7 mouse cellular contexts compared by ENCODE assay signal in the genomic region with DNA sequence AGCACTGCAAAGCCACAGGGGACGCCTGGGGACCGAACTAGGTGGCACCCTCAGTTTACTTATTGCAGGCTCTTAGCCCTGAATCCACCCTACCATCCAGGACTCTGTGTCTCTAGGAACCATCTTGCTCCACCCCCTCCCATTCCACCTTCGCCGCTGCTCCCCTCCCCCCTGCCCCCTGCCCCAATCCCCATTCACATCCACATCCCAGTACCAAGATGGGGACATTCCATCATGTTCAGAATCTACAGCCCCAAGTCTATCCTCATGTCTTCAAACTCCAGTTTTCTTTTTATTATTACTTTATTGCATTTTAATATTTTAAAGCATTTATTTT. TPM values are rescaled to one million over a fixed set of nuclear protein-coding genes. Genes with fewer than 3 reads are reported as not detected.
DNase-seq lines count a peak whose midpoint lies in the region; ATAC-seq and TF ChIP-seq lines count a peak whose summit lies in the region.

No protein-coding gene starts in this region.

- peak overlapping the region; percentile 71 for H3K4me2 ChIP-seq in lung, embryonic 14.5 days
- H3K4me2 ChIP-seq in forebrain, embryonic 15.5 days (replicated peaks) = peak overlapping the region; percentile 71
- peak overlapping the region; percentile 78 for H3K4me2 ChIP-seq in limb, embryonic 15.5 days
- peak overlapping the region; percentile 75 for H3K4me2 ChIP-seq in stomach, embryonic 15.5 days

- H3K4me3 ChIP-seq in lung, embryonic 14.5 days (ENCODE audit: low read depth, low read length) = peak overlapping the region; percentile 35
- H3K4me3 ChIP-seq in forebrain, embryonic 15.5 days = peak overlapping the region; percentile 70
- H3K4me3 ChIP-seq in limb, embryonic 15.5 days = peak overlapping the region; percentile 44
- peak overlapping the region; percentile 39 for H3K4me3 ChIP-seq in stomach, embryonic 15.5 days (replicated peaks)

- no peaks in the 10 kb centered on the region for H3K4me1 ChIP-seq in lung, embryonic 14.5 days (ENCODE audit: insufficient read depth)
- peaks cover 32% of the 10 kb centered on the region for H3K4me1 ChIP-seq in forebrain, embryonic 15.5 days
- H3K4me1 ChIP-seq in limb, embryonic 15.5 days = peaks cover 9% of the 10 kb centered on the region
- H3K4me1 ChIP-seq in stomach, embryonic 15.5 days = 0 out of 2 replicates have a peak, but pooled peaks cover 3% of the 10 kb centered on the region

- H3K27ac ChIP-seq in lung, embryonic 14.5 days (ENCODE audit: low read depth) = no peak overlapping the region
- peak overlapping the region; percentile 83 for H3K27ac ChIP-seq in forebrain, embryonic 15.5 days (replicated peaks)
- H3K27ac ChIP-seq in limb, embryonic 15.5 days = no peak overlapping the region
- H3K27ac ChIP-seq in stomach, embryonic 15.5 days = no peak overlapping the region

- no peak for DNase-seq in lung, embryonic 14.5 days
- DNase-seq in lung, postnatal 10 days = no peak
- DNase-seq in MN1 (ENCODE audit: low spot score) = no peak
- no peak for DNase-seq in embryo, embryonic 10 days (ENCODE audit: low spot score)

- WGBS in lung, embryonic 14.5 days = 4% methylated on average over 4 of the region's 4 CpGs
- WGBS in forebrain, embryonic 15.5 days = 4% methylated on average over 4 of the region's 4 CpGs
- WGBS in limb, embryonic 15.5 days = 5% methylated on average over 4 of the region's 4 CpGs
- WGBS in stomach, embryonic 15.5 days = 13% methylated on average over 4 of the region's 4 CpGs

- H3K27me3 ChIP-seq in lung, embryonic 14.5 days (ENCODE audit: insufficient read depth, low read length) = peaks cover 19% of the 10 kb centered on the region
- H3K27me3 ChIP-seq in forebrain, embryonic 15.5 days = no peaks in the 10 kb centered on the region
- peaks cover 22% of the 10 kb centered on the region; the same call in 1 of the 2 replicates for H3K27me3 ChIP-seq in limb, embryonic 15.5 days
- H3K27me3 ChIP-seq in stomach, embryonic 15.5 days (replicated peaks) = 0 out of 2 replicates have a peak, but pooled peaks cover 7% of the 10 kb centered on the region

- H3K36me3 ChIP-seq in lung, embryonic 14.5 days (ENCODE audit: insufficient read depth) = no peaks in the 10 kb centered on the region
- no peaks in the 10 kb centered on the region for H3K36me3 ChIP-seq in forebrain, embryonic 15.5 days
- no peaks in the 10 kb centered on the region for H3K36me3 ChIP-seq in limb, embryonic 15.5 days
- no peaks in the 10 kb centered on the region for H3K36me3 ChIP-seq in stomach, embryonic 15.5 days

- no peak for TF ChIP-seq CTCF in lung, embryonic 14.5 days (IDR thresholded peaks at IDR 0.05; ENCODE audit: low read depth)

- H3K9ac ChIP-seq in lung, embryonic 14.5 days = peak overlapping the region; percentile 42; the same call in 1 of the 2 replicates
- H3K9ac ChIP-seq in forebrain, embryonic 15.5 days (replicated peaks) = peak overlapping the region; percentile 86
- no peak overlapping the region for H3K9ac ChIP-seq in limb, embryonic 15.5 days
- no peak overlapping the region for H3K9ac ChIP-seq in stomach, embryonic 15.5 days

- ATAC-seq in lung, embryonic 14.5 days (ENCODE audit: insufficient read depth) = no peak
- ATAC-seq in forebrain, embryonic 15.5 days (replicated peaks) = no peak
- ATAC-seq in limb, embryonic 15.5 days (ENCODE audit: insufficient number of reproducible peaks, low FRiP score, low TSS enrichment, low read depth) = no peak
- no peak for ATAC-seq in stomach, embryonic 15.5 days (ENCODE audit: insufficient read depth, low FRiP score, low read depth)

- H3K9me3 ChIP-seq in lung, embryonic 14.5 days (ENCODE audit: low read depth, low read length) = no peaks in the 10 kb centered on the region
- H3K9me3 ChIP-seq in forebrain, embryonic 15.5 days = no peaks in the 10 kb centered on the region
- H3K9me3 ChIP-seq in limb, embryonic 15.5 days = no peaks in the 10 kb centered on the region
- no peaks in the 10 kb centered on the region for H3K9me3 ChIP-seq in stomach, embryonic 15.5 days

RNA-seq across cellular contexts. Expression of a gene that starts 0.4 kb away (rescaled TPM):
- 0.11 TPM in 1 of 2 replicates, not detected in the other for polyA plus RNA-seq in lung, embryonic 14.5 days (2014; fragmentation: Nextera tagmentation; extraction: Ambion mirVana)
- polyA plus RNA-seq in forebrain, embryonic 15.5 days (2015; fragmentation: Nextera tagmentation; extraction: Ambion mirVana) = 76.8 and 79.9 TPM in 2 replicates
- 1.4 and 1.5 TPM in 2 replicates for polyA plus RNA-seq in limb, embryonic 15.5 days (2015; fragmentation: Nextera tagmentation; extraction: Ambion mirVana)
- 3.6 and 4.2 TPM in 2 replicates for polyA plus RNA-seq in stomach, embryonic 15.5 days (2015; fragmentation: Nextera tagmentation; extraction: Ambion mirVana)

RNA-seq across cellular contexts. Expression of a gene that starts 18.5 kb away (rescaled TPM):
- polyA plus RNA-seq in lung, embryonic 14.5 days (2014; fragmentation: Nextera tagmentation; extraction: Ambion mirVana) = 47.7 and 53.0 TPM in 2 replicates
- 48.8 and 51.0 TPM in 2 replicates for polyA plus RNA-seq in forebrain, embryonic 15.5 days (2015; fragmentation: Nextera tagmentation; extraction: Ambion mirVana)
- polyA plus RNA-seq in limb, embryonic 15.5 days (2015; fragmentation: Nextera tagmentation; extraction: Ambion mirVana) = 40.7 and 44.1 TPM in 2 replicates
- 38.8 and 38.9 TPM in 2 replicates for polyA plus RNA-seq in stomach, embryonic 15.5 days (2015; fragmentation: Nextera tagmentation; extraction: Ambion mirVana)

RNA-seq across cellular contexts. Expression of a gene that starts 58.1 kb away (rescaled TPM):
- 1.5 and 2.6 TPM in 2 replicates for polyA plus RNA-seq in lung, embryonic 14.5 days (2014; fragmentation: Nextera tagmentation; extraction: Ambion mirVana)
- 11.0 and 14.4 TPM in 2 replicates for polyA plus RNA-seq in forebrain, embryonic 15.5 days (2015; fragmentation: Nextera tagmentation; extraction: Ambion mirVana)
- 7.6 and 8.3 TPM in 2 replicates for polyA plus RNA-seq in limb, embryonic 15.5 days (2015; fragmentation: Nextera tagmentation; extraction: Ambion mirVana)
- 2.0 and 2.3 TPM in 2 replicates for polyA plus RNA-seq in stomach, embryonic 15.5 days (2015; fragmentation: Nextera tagmentation; extraction: Ambion mirVana)

Comparison
In these comparisons a context has a peak if more than half of its experiments do, and no peak if none do; other contexts are left out.
1. H3K9ac ChIP-seq: peak in lung, embryonic 14.5 days (single experiment) and forebrain, embryonic 15.5 days (single experiment); none in limb, embryonic 15.5 days (single experiment) and stomach, embryonic 15.5 days (single experiment).
2. RNA of a gene that starts 0.4 kb away (polyA plus RNA-seq): 76.8 to 79.9 TPM in forebrain, embryonic 15.5 days; 3.6 to 4.2 TPM in stomach, embryonic 15.5 days, 1.4 to 1.5 TPM in limb, embryonic 15.5 days and 0.11 TPM in lung, embryonic 14.5 days; every median in the first group is over 10 times any median in the second.
3. Peak in every context shown above with its lines, with median percentiles within 50 percentile points of each other: H3K4me2 ChIP-seq and H3K4me3 ChIP-seq.